Comparison of ENCODE assay signal across 8 mouse cellular contexts in the genomic region with DNA sequence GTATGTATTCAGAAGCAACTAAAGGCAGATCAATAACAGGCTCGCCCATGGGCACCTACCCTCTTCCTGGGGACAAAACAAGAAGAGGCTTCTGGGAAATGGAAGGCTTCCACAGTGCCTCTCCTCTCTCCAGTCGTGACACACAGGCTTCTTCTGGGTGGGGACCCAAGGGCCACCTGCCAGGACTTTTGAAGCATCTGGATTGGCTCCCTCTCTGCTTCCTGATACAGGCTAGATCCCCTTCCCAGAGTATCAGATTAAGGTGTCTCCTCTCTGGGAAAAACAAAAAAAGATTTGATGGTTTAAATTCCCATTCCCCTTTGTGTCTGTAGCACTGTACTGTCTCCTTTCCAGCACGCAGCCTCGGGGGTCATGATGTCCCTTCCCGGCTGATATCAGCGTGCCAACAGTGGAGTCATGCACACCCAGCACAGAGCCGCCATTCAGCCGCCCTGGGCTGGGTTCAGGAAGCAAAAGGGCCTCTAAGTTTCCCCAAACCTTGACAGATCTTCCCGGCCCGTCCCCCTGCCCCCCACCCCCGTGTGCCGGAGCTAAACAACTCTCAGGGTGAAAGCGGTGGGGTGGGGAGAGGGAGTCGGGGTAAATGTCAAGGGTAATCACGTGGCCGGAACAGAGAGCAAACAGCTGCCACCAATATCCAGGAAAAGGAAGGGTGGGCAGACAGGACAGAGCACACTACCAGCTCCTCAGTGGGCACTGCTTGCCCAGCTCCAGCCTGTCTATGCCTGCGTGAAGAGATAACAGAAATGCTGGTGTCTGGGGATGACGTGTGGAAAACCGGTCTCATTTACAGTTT. TPM values are rescaled to one million over a fixed set of nuclear protein-coding genes. Genes with fewer than 3 reads are reported as not detected.
DNase-seq lines count a peak whose midpoint lies in the region; ATAC-seq lines count a peak whose summit lies in the region.

No protein-coding gene starts in this region.

- no peaks in the 10 kb centered on the region for H3K9me3 ChIP-seq in embryonic facial prominence, embryonic 15.5 days (replicated peaks)
- H3K9me3 ChIP-seq in heart, embryonic 16.5 days (replicated peaks; ENCODE audit: control insufficient read depth, low read length) = no peaks in the 10 kb centered on the region; the same call in 1 of the 2 replicates
- H3K9me3 ChIP-seq in limb, embryonic 12.5 days = no peaks in the 10 kb centered on the region; the same call in 1 of the 2 replicates
- H3K9me3 ChIP-seq in midbrain, embryonic 12.5 days = 0 out of 2 replicates have a peak, but pooled peaks cover 4% of the 10 kb centered on the region

- peak overlapping the region; percentile 9; the same call in 1 of the 2 replicates for H3K4me3 ChIP-seq in embryonic facial prominence, embryonic 15.5 days (replicated peaks)
- peak overlapping the region; percentile 28 for H3K4me3 ChIP-seq in heart, embryonic 16.5 days (ENCODE audit: low read length)
- H3K4me3 ChIP-seq in limb, embryonic 12.5 days (replicated peaks) = no peak overlapping the region
- H3K4me3 ChIP-seq in midbrain, embryonic 12.5 days = 0 out of 2 replicates have a peak overlapping the region, but pooled peaks have one; percentile 10

- 22% methylated on average over 19 of the region's 19 CpGs for WGBS in embryonic facial prominence, embryonic 15.5 days
- WGBS in heart, embryonic 16.5 days = 18% methylated on average over 19 of the region's 19 CpGs
- 50% methylated on average over 19 of the region's 19 CpGs for WGBS in limb, embryonic 12.5 days
- WGBS in midbrain, embryonic 12.5 days = 51% methylated on average over 19 of the region's 19 CpGs

- no peaks in the 10 kb centered on the region for H3K36me3 ChIP-seq in embryonic facial prominence, embryonic 15.5 days
- 0 out of 2 replicates have a peak, but pooled peaks cover 3% of the 10 kb centered on the region for H3K36me3 ChIP-seq in heart, embryonic 16.5 days (ENCODE audit: control insufficient read depth, insufficient read depth)
- H3K36me3 ChIP-seq in limb, embryonic 12.5 days = no peaks in the 10 kb centered on the region
- H3K36me3 ChIP-seq in midbrain, embryonic 12.5 days = peaks cover 21% of the 10 kb centered on the region

- H3K27ac ChIP-seq in embryonic facial prominence, embryonic 15.5 days (replicated peaks) = no peak overlapping the region
- H3K27ac ChIP-seq in heart, embryonic 16.5 days (ENCODE audit: low read length) = peak overlapping the region; percentile 70
- H3K27ac ChIP-seq in limb, embryonic 12.5 days = no peak overlapping the region
- H3K27ac ChIP-seq in midbrain, embryonic 12.5 days (replicated peaks) = peak overlapping the region; percentile 27; the same call in 1 of the 2 replicates

- 0 out of 2 replicates have a peak, but pooled peaks cover 8% of the 10 kb centered on the region for H3K4me1 ChIP-seq in embryonic facial prominence, embryonic 15.5 days
- peaks cover 13% of the 10 kb centered on the region for H3K4me1 ChIP-seq in heart, embryonic 16.5 days (ENCODE audit: control insufficient read depth, insufficient read depth, low read length)
- peaks cover 25% of the 10 kb centered on the region for H3K4me1 ChIP-seq in limb, embryonic 12.5 days (replicated peaks)
- peaks cover 28% of the 10 kb centered on the region for H3K4me1 ChIP-seq in midbrain, embryonic 12.5 days

- no peaks in the 10 kb centered on the region for H3K27me3 ChIP-seq in embryonic facial prominence, embryonic 15.5 days
- no peaks in the 10 kb centered on the region for H3K27me3 ChIP-seq in heart, embryonic 16.5 days (ENCODE audit: control insufficient read depth, insufficient read depth, low read length)
- no peaks in the 10 kb centered on the region; the same call in 1 of the 2 replicates for H3K27me3 ChIP-seq in limb, embryonic 12.5 days
- no peaks in the 10 kb centered on the region for H3K27me3 ChIP-seq in midbrain, embryonic 12.5 days

- DNase-seq in adrenal gland, adult 18-20 months (ENCODE audit: low spot score in 2 of 2) = peak; percentile 44 to 50
- DNase-seq in left cerebral cortex, adult 8-10 months (ENCODE audit: low spot score in 2 of 2) = no peak
- DNase-seq in cerebellum, adult 9-11 months = no peak

- H3K4me2 ChIP-seq in embryonic facial prominence, embryonic 15.5 days (replicated peaks) = peak overlapping the region; percentile 37
- H3K4me2 ChIP-seq in heart, embryonic 16.5 days (ENCODE audit: low read depth, low read length) = peak overlapping the region; percentile 54
- H3K4me2 ChIP-seq in limb, embryonic 12.5 days = peak overlapping the region; percentile 17; the same call in 1 of the 2 replicates
- H3K4me2 ChIP-seq in midbrain, embryonic 12.5 days (replicated peaks) = 0 out of 2 replicates have a peak overlapping the region, but pooled peaks have one; percentile 23

- peak; percentile 72 for ATAC-seq in embryonic facial prominence, embryonic 15.5 days (ENCODE audit: insufficient number of reproducible peaks, low FRiP score, low TSS enrichment, low read depth)
- peak; percentile 84 for ATAC-seq in heart, embryonic 16.5 days (replicated peaks; ENCODE audit: extremely low read depth, insufficient read depth, low FRiP score)
- ATAC-seq in limb, embryonic 12.5 days (ENCODE audit: insufficient number of reproducible peaks, insufficient read depth, low FRiP score, low TSS enrichment, low read depth) = no peak
- ATAC-seq in midbrain, embryonic 12.5 days (ENCODE audit: low FRiP score, low read depth) = peak; percentile 57
- ATAC-seq in monocyte, adult 5-6 weeks (replicated peaks; ENCODE audit: insufficient number of reproducible peaks, low FRiP score, low TSS enrichment, poor library complexity, severe bottlenecking) = no peak

- no peak overlapping the region for H3K9ac ChIP-seq in embryonic facial prominence, embryonic 15.5 days
- peak overlapping the region; percentile 59 for H3K9ac ChIP-seq in heart, embryonic 16.5 days (ENCODE audit: low read length)
- H3K9ac ChIP-seq in limb, embryonic 12.5 days (replicated peaks) = no peak overlapping the region
- no peak overlapping the region for H3K9ac ChIP-seq in midbrain, embryonic 12.5 days (replicated peaks)

RNA-seq across cellular contexts. Expression of gene Ntn4, which starts 38.9 kb away (rescaled TPM):
- 10 to 100 TPM; 18.6 to 22.4 TPM for total RNA-seq in adrenal gland, adult 18-20 months (2021)
- 1.1 TPM in 2 replicates for polyA plus RNA-seq in embryonic facial prominence, embryonic 15.5 days (2015; fragmentation: Nextera tagmentation; extraction: Ambion mirVana)
- polyA plus RNA-seq in heart, embryonic 16.5 days (2015; fragmentation: Nextera tagmentation; extraction: Ambion mirVana) = 2.8 and 5.0 TPM in 2 replicates
- 1.5 and 1.8 TPM in 2 replicates for polyA plus RNA-seq in limb, embryonic 12.5 days (2016; fragmentation: Nextera tagmentation; extraction: Ambion mirVana)
- polyA plus RNA-seq in midbrain, embryonic 12.5 days (2016; fragmentation: Nextera tagmentation; extraction: Ambion mirVana) = 3.3 and 5.2 TPM in 2 replicates
- total RNA-seq in monocyte, adult 5-6 weeks (2017) = 0.10 to 0.38 TPM in 2 of 3 replicates, not detected in the other
- total RNA-seq in left cerebral cortex, adult 8-10 months (2022) = 1 to 10 TPM; 8.1 to 9.6 (median 9.0) TPM

Comparison
In these comparisons a context has a peak if more than half of its experiments do, and no peak if none do; other contexts are left out.
1. DNase-seq: peak in adrenal gland, adult 18-20 months (2 of 2); none in left cerebral cortex, adult 8-10 months (0 of 2) and cerebellum, adult 9-11 months (single experiment).
2. ATAC-seq: peak in embryonic facial prominence, embryonic 15.5 days (single experiment), heart, embryonic 16.5 days (single experiment) and midbrain, embryonic 12.5 days (single experiment); none in limb, embryonic 12.5 days (single experiment) and monocyte, adult 5-6 weeks (single experiment).
3. H3K27ac ChIP-seq: peak in heart, embryonic 16.5 days (single experiment) and midbrain, embryonic 12.5 days (single experiment); none in embryonic facial prominence, embryonic 15.5 days (single experiment) and limb, embryonic 12.5 days (single experiment).
4. Peak in every context shown above with its lines, with median percentiles within 50 percentile points of each other: H3K4me2 ChIP-seq.